Comparison of ENCODE assay signal across 8 mouse cellular contexts in the genomic region with DNA sequence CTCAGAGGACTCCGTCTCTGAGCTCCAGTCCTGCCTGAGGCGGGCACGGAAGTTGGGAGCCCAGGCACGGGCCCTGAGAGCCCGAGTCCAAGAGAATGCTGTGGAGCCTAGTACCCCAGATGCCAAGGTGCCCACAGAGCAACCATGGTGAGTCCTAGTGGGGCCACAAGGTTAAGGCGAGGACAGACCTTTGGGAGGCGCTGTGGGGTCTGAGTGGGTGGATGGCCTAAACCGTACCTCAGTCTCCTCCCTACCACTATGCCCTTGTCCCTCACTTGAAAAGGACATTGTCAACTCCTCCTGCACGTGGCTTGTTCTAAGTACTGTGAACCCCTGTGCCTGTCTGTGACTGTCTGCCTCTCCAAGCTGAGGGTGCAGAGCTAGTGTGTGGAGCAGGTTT. TPM values are rescaled to one million over a fixed set of nuclear protein-coding genes. Genes with fewer than 3 reads are reported as not detected.
DNase-seq lines count a peak whose midpoint lies in the region; ATAC-seq and TF ChIP-seq lines count a peak whose summit lies in the region.

No protein-coding gene starts in this region.

- no peaks in the 10 kb centered on the region for H3K9me3 ChIP-seq in forebrain, embryonic 14.5 days (replicated peaks; ENCODE audit: control insufficient read depth, low read length)
- H3K9me3 ChIP-seq in liver, embryonic 11.5 days (ENCODE audit: control insufficient read depth, low read length): no peaks in the 10 kb centered on the region

- no peak for ATAC-seq in forebrain, embryonic 14.5 days
- ATAC-seq in liver, embryonic 11.5 days (replicated peaks; ENCODE audit: low FRiP score): no peak

- peak; percentile 53 for DNase-seq in 416B (ENCODE audit: low read depth)
- no peak for DNase-seq in forebrain, embryonic 14.5 days (ENCODE audit: low spot score)
- DNase-seq in liver, embryonic 11.5 days (ENCODE audit: low spot score): no peak
- DNase-seq in left cerebral cortex, postnatal 25 days (ENCODE audit: low spot score in 2 of 2): no peak
- DNase-seq in adrenal gland, postnatal 36 days: no peak
- no peak for DNase-seq in right cerebral cortex, postnatal 14 days
- no peak for DNase-seq in cerebellum, postnatal 10 days

- peak overlapping the region; percentile 95 for H3K4me3 ChIP-seq in C2C12 (ENCODE audit: insufficient read depth, poor library complexity, severe bottlenecking)
- peak overlapping the region; percentile 84 for H3K4me3 ChIP-seq in forebrain, embryonic 14.5 days (ENCODE audit: low read depth, low read length)
- peak overlapping the region; percentile 99 for H3K4me3 ChIP-seq in liver, embryonic 11.5 days (ENCODE audit: low read depth, low read length)

- no peak overlapping the region for H3K27ac ChIP-seq in forebrain, embryonic 14.5 days (ENCODE audit: low read depth, low read length)
- H3K27ac ChIP-seq in liver, embryonic 11.5 days (ENCODE audit: low read depth, low read length): peak overlapping the region; percentile 98

- no peaks in the 10 kb centered on the region for H3K27me3 ChIP-seq in C2C12 (ENCODE audit: control insufficient read depth, insufficient read depth, insufficient read length)
- no peaks in the 10 kb centered on the region for H3K27me3 ChIP-seq in forebrain, embryonic 14.5 days (replicated peaks; ENCODE audit: control insufficient read depth, insufficient read depth, low read length)
- no peaks in the 10 kb centered on the region for H3K27me3 ChIP-seq in liver, embryonic 11.5 days (replicated peaks; ENCODE audit: control insufficient read depth, insufficient read depth, low read length)

- intact Hi-C loops in left cerebral cortex, postnatal 25 days (cut with DNase I): no loop called here

- H3K9ac ChIP-seq in forebrain, embryonic 14.5 days (ENCODE audit: low read length): peak overlapping the region; percentile 84
- H3K9ac ChIP-seq in liver, embryonic 11.5 days (ENCODE audit: low read depth, low read length): peak overlapping the region; percentile 99

- peaks cover 61% of the 10 kb centered on the region for H3K79me2 ChIP-seq in C2C12 (ENCODE audit: control insufficient read depth, insufficient read depth)

- H3ac ChIP-seq in C2C12 (ENCODE audit: control insufficient read depth, insufficient read length, low read depth): peak overlapping the region; percentile 66

- peak overlapping the region; percentile 89 for H3K4me2 ChIP-seq in forebrain, embryonic 14.5 days (ENCODE audit: low read length)
- peak overlapping the region; percentile 87 for H3K4me2 ChIP-seq in liver, embryonic 11.5 days

- H3K36me3 ChIP-seq in C2C12 (ENCODE audit: control insufficient read depth, insufficient read depth): peaks cover 48% of the 10 kb centered on the region
- H3K36me3 ChIP-seq in forebrain, embryonic 14.5 days (ENCODE audit: control insufficient read depth, insufficient read depth, low read length): peaks cover 32% of the 10 kb centered on the region
- H3K36me3 ChIP-seq in liver, embryonic 11.5 days (ENCODE audit: control insufficient read depth, insufficient read depth, low read length): peaks cover 41% of the 10 kb centered on the region

- no peak for TF ChIP-seq CTCF in C2C12 (IDR thresholded peaks at IDR 0.05; ENCODE audit: control insufficient read depth, insufficient read depth, insufficient read length)

- H3K4me1 ChIP-seq in forebrain, embryonic 14.5 days (ENCODE audit: control insufficient read depth, insufficient read depth, low read length): peaks cover 13% of the 10 kb centered on the region
- peaks cover 47% of the 10 kb centered on the region for H3K4me1 ChIP-seq in liver, embryonic 11.5 days (replicated peaks; ENCODE audit: control insufficient read depth, insufficient read depth, low read length)

- 69% methylated on average over 9 of the region's 9 CpGs for WGBS in forebrain, embryonic 14.5 days
- WGBS in liver, embryonic 11.5 days: 61% methylated on average over 9 of the region's 9 CpGs

- peaks cover 31% of the 10 kb centered on the region for H3K79me3 ChIP-seq in C2C12 (ENCODE audit: low read depth)

TF ChIP-seq in C2C12, 6 proteins besides CTCF, POLR2A, EP300 and RAD21:
- TF ChIP-seq MAX (IDR thresholded peaks at IDR 0.05) (no peak), MYOD1 (IDR thresholded peaks at IDR 0.05; ENCODE audit: control insufficient read depth, insufficient read length, low read depth) (no peak), MYOG (IDR thresholded peaks at IDR 0.05; ENCODE audit: control insufficient read depth, extremely low read depth, insufficient read length) (no peak), USF1 (IDR thresholded peaks at IDR 0.05; ENCODE audit: low read depth) (no peak), FOSL1 (IDR thresholded peaks at IDR 0.05; ENCODE audit: insufficient read depth, low read length, poor library complexity, severe bottlenecking) (no peak), CEBPB (IDR thresholded peaks at IDR 0.05; ENCODE audit: low read depth) (no peak)

RNA-seq across cellular contexts. Expression of a gene that starts 1.5 kb away (rescaled TPM):
- 79.5 TPM for polyA plus RNA-seq in C2C12 (2012; fragmentation: generic; extraction: Trizol)
- 12.8 and 13.4 TPM in 2 replicates for polyA plus RNA-seq in forebrain, embryonic 14.5 days (2014; fragmentation: Nextera tagmentation; extraction: Ambion mirVana)
- 93.2 and 98.2 TPM in 2 replicates for polyA plus RNA-seq in liver, embryonic 11.5 days (2014; fragmentation: Nextera tagmentation; extraction: Ambion mirVana)
- total RNA-seq in left cerebral cortex, postnatal 25 days (2021): 1 to 10 TPM; 1.7 to 3.1 TPM
- total RNA-seq in adrenal gland, postnatal 36 days (2021): 1 to 10 TPM; 8.7 to 9.1 TPM

RNA-seq across cellular contexts. Expression of a gene that starts 7.4 kb away (rescaled TPM):
- polyA plus RNA-seq in C2C12 (2012; fragmentation: generic; extraction: Trizol): 615 TPM
- polyA plus RNA-seq in forebrain, embryonic 14.5 days (2014; fragmentation: Nextera tagmentation; extraction: Ambion mirVana): 200 and 247 TPM in 2 replicates
- 400 and 425 TPM in 2 replicates for polyA plus RNA-seq in liver, embryonic 11.5 days (2014; fragmentation: Nextera tagmentation; extraction: Ambion mirVana)
- total RNA-seq in left cerebral cortex, postnatal 25 days (2021): 10 to 100 TPM; 56.6 to 60.4 TPM
- total RNA-seq in adrenal gland, postnatal 36 days (2021): 10 to 100 TPM; 72.4 to 87.2 TPM

RNA-seq across cellular contexts. Expression of a gene that starts 18.2 kb away (rescaled TPM):
- polyA plus RNA-seq in C2C12 (2012; fragmentation: generic; extraction: Trizol): 107 TPM
- polyA plus RNA-seq in forebrain, embryonic 14.5 days (2014; fragmentation: Nextera tagmentation; extraction: Ambion mirVana): 1.2 and 1.6 TPM in 2 replicates
- polyA plus RNA-seq in liver, embryonic 11.5 days (2014; fragmentation: Nextera tagmentation; extraction: Ambion mirVana): 29.7 and 45.8 TPM in 2 replicates
- total RNA-seq in left cerebral cortex, postnatal 25 days (2021): 1 to 10 TPM; 5.6 to 6.3 TPM
- total RNA-seq in adrenal gland, postnatal 36 days (2021): 10 to 100 TPM; 19.5 to 24.7 TPM

RNA-seq across cellular contexts. Expression of a gene that starts 41.9 kb away (rescaled TPM):
- 9.8 TPM for polyA plus RNA-seq in C2C12 (2012; fragmentation: generic; extraction: Trizol)
- 3.5 and 4.3 TPM in 2 replicates for polyA plus RNA-seq in forebrain, embryonic 14.5 days (2014; fragmentation: Nextera tagmentation; extraction: Ambion mirVana)
- polyA plus RNA-seq in liver, embryonic 11.5 days (2014; fragmentation: Nextera tagmentation; extraction: Ambion mirVana): 6.5 and 6.6 TPM in 2 replicates
- 1 to 10 TPM; 7.4 to 9.1 TPM for total RNA-seq in left cerebral cortex, postnatal 25 days (2021)
- total RNA-seq in adrenal gland, postnatal 36 days (2021): 1 to 10 TPM; 6.0 to 6.8 TPM

RNA-seq across cellular contexts. Expression of a gene that starts 42.1 kb away (rescaled TPM):
- 70.2 TPM for polyA plus RNA-seq in C2C12 (2012; fragmentation: generic; extraction: Trizol)
- 111 and 150 TPM in 2 replicates for polyA plus RNA-seq in forebrain, embryonic 14.5 days (2014; fragmentation: Nextera tagmentation; extraction: Ambion mirVana)
- 40.3 and 44.6 TPM in 2 replicates for polyA plus RNA-seq in liver, embryonic 11.5 days (2014; fragmentation: Nextera tagmentation; extraction: Ambion mirVana)
- 10 to 100 TPM; 81.3 to 87.8 TPM for total RNA-seq in left cerebral cortex, postnatal 25 days (2021)
- total RNA-seq in adrenal gland, postnatal 36 days (2021): 10 to 100 TPM; 49.9 to 64.4 TPM

Comparison
In these comparisons a context has a peak if more than half of its experiments do, and no peak if none do; other contexts are left out.
1. RNA of a gene that starts 18.2 kb away (polyA plus RNA-seq): 107 TPM in C2C12 (single experiment) and 29.7 to 45.8 TPM in liver, embryonic 11.5 days; 1.2 to 1.6 TPM in forebrain, embryonic 14.5 days; every median in the first group is over 10 times any median in the second.
2. Peak in every context shown above with its lines, with median percentiles within 50 percentile points of each other: H3K4me3 ChIP-seq.